Mouse (Mus musculus) cerebellum, adult 2 months (tissue): Measurements from ENCODE around the gene Stau1.

ENCODE experiments used
- CTCF ChIP-seq: fragments of 200-500 bp; IDR thresholded peaks from 2 replicates; pipeline ENCODE4 v1.5.1; 2011; ENCODE audit warnings: low read depth, mild to moderate bottlenecking, control low read depth, low read length, moderate library complexity, borderline replicate concordance; ENCODE audit not compliant: insufficient read depth
- POLR2A ChIP-seq: fragments of 200-500 bp; IDR thresholded peaks from 2 replicates; pipeline ENCODE4 v1.6.1; 2011; ENCODE audit warnings: low read length, control low read depth, borderline replicate concordance; ENCODE audit not compliant: insufficient read depth

- TF ChIP-seq CTCF (no peak), POLR2A (no peak)
These were observed 62.2 kb downstream of the Stau1 start for GRCm38 (mm10) chr2:166933943-166934342.
